Mouse (Mus musculus) 3T3-L1 (cell line): ENCODE data around the gene Cic.

ENCODE experiments used
- DNase-seq: peaks from one replicate; pipeline ENCODE4 v3.0.0-alpha.2; 2015; ENCODE audit warnings: low read depth, low spot score

Gene Cic

GRCm38 (mm10) chr7:25281734-25282601 is 14.5 kb downstream of the Cic start:
- DNase-seq = peak; percentile 84

GRCm38 (mm10) chr7:25282731-25283211 is 15.3 kb downstream of the Cic start:
- peak; percentile 42 for DNase-seq

GRCm38 (mm10) chr7:25283637-25284036 is 16.1 kb downstream of the Cic start:
- DNase-seq = no peak

GRCm38 (mm10) chr7:25284171-25284570 is 16.7 kb downstream of the Cic start:
- no peak for DNase-seq

GRCm38 (mm10) chr7:25284766-25285165 is 17.3 kb downstream of the Cic start:
- DNase-seq = no peak

- no peak for DNase-seq
These were observed 18.2 kb downstream of the Cic start for GRCm38 (mm10) chr7:25285511-25286238.

- no peak for DNase-seq
These were observed 19.5 kb downstream of the Cic start for GRCm38 (mm10) chr7:25286989-25287388.

GRCm38 (mm10) chr7:25288011-25288410 is 20.5 kb downstream of the Cic start:
- DNase-seq = no peak

GRCm38 (mm10) chr7:25288721-25289120 is 21.2 kb downstream of the Cic start:
- no peak for DNase-seq

GRCm38 (mm10) chr7:25289925-25290324 is 22.4 kb downstream of the Cic start:
- DNase-seq = no peak

GRCm38 (mm10) chr7:25290463-25290862 is 23.0 kb downstream of the Cic start:
- DNase-seq = no peak

- DNase-seq = no peak
These were observed 23.4 kb downstream of the Cic start for GRCm38 (mm10) chr7:25290911-25291310.

GRCm38 (mm10) chr7:25292107-25292506 is 24.6 kb downstream of the Cic start:
- DNase-seq = no peak

GRCm38 (mm10) chr7:25293191-25293739 is 25.8 kb downstream of the Cic start:
- DNase-seq = no peak

GRCm38 (mm10) chr7:25294495-25294894 is 27.0 kb downstream of the Cic start:
- DNase-seq = no peak

- DNase-seq = no peak
These were observed 27.6 kb downstream of the Cic start for GRCm38 (mm10) chr7:25294960-25295722.

- peak; percentile 47 for DNase-seq
These were observed 29.5 kb downstream of the Cic start for GRCm38 (mm10) chr7:25296945-25297453.

- peak; percentile 95 for DNase-seq
These were observed 30.2 kb downstream of the Cic start, which contains the start of gene Pafah1b3 for GRCm38 (mm10) chr7:25297454-25298325. Pafah1b3 (minus strand) TSS chr7:25297986.

- peak; percentile 22 for DNase-seq
These were observed 33.6 kb downstream of the Cic start, which contains the start of gene Prr19 for GRCm38 (mm10) chr7:25301063-25301462. Prr19 (plus strand) TSS chr7:25301411.

- DNase-seq = no peak
These were observed 35.6 kb downstream of the Cic start for GRCm38 (mm10) chr7:25303003-25303684.
